Mouse (Mus musculus): ENCODE results near the gene Megf11. TPM values are rescaled to one million over a fixed set of nuclear protein-coding genes. Genes with fewer than 3 reads are reported as not detected.

Megf11 gene
- total and polyA plus RNA-seq, 3 experiments, result 0.33 to 0.38 TPM; not detected in 1

DNA sequence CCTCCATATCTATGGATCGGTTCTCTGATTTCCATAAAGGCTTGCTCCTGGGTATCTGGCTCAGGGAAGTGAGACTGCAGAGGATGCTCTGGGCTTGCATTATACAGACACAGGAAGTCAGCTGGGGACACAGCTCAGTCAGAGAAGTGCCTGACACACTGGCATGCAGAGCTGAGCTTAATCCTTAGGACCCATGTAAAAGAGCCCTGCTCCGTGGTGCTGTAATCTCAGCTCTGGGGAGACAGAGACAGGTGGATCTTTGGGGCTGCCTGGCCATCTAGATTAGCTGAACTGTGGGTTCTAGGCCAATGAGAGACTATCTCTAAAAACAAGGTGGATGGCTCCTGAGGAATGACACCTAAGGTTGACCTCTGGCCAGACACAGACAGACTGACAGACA lies 50.7 kb downstream of the Megf11 start:
- Histone ChIP-seq H3K36me3 (replicated peaks) (no peaks in the 10 kb centered on the region), H3K9me3 (replicated peaks) (0 out of 2 replicates have a peak, but pooled peaks cover 4% of the 10 kb centered on the region), H3K4me1 (ENCODE audit: insufficient read depth, low read depth, low read length) (no peaks in the 10 kb centered on the region; the same call in 1 of the 2 replicates), H3K27me3 (ENCODE audit: insufficient read depth, low read length) (peaks cover 29% of the 10 kb centered on the region), H3K4me3 (ENCODE audit: low read depth, low read length) (no peak overlapping the region)
- no peak for ATAC-seq (ENCODE audit: extremely low read depth, insufficient number of reproducible peaks, low FRiP score, poor library complexity, severe bottlenecking)
- TF ChIP-seq POLR2AphosphoS5 (IDR thresholded peaks at IDR 0.05; ENCODE audit: insufficient replicate concordance, low read depth, low read length) (no peak), GATA2 (IDR thresholded peaks at IDR 0.05; ENCODE audit: borderline replicate concordance, low read depth, low read length) (no peak), CTCF (IDR thresholded peaks at IDR 0.05; ENCODE audit: low read depth, low read length) (no peak)
- no peak for DNase-seq (ENCODE audit: low spot score)

DNA sequence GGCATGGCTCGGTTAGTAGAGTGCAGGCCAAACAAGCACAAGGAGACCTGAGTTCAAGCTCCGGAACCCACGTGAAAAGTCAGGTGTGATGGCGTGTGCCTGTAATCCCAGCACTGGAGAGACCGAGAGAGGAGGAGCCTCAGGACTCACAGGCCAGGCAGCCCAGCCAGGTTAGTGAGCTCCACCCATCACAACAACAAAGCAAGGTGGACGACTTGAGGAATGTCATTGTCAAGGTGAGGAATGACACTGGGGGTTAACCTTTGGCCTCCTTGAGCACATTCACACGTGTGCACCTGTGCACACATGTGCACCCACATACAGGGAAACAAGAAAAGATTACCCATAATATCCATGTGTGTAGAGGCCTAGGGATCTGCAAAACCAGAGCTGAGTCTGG lies 54.7 kb downstream of the Megf11 start:
- no peak for TF ChIP-seq POLR2AphosphoS5 (IDR thresholded peaks at IDR 0.05; ENCODE audit: insufficient replicate concordance, low read depth, low read length)
- TF ChIP-seq GATA2 (IDR thresholded peaks at IDR 0.05; ENCODE audit: borderline replicate concordance, low read depth, low read length), result no peak
- no peak for TF ChIP-seq CTCF (IDR thresholded peaks at IDR 0.05; ENCODE audit: low read depth, low read length)
- no peak for TF ChIP-seq GATA1 (IDR thresholded peaks at IDR 0.05; ENCODE audit: borderline replicate concordance, low read length)
- TF ChIP-seq TAL1 (conservative IDR thresholded peaks at IDR 0.05; ENCODE audit: low read depth, low read length), result no peak
- ATAC-seq (ENCODE audit: extremely low read depth, insufficient number of reproducible peaks, low FRiP score, poor library complexity, severe bottlenecking) (no peak), DNase-seq (ENCODE audit: low spot score) (no peak)
- H3K4me1 ChIP-seq (ENCODE audit: insufficient read depth, low read depth, low read length), result no peaks in the 10 kb centered on the region; the same call in 1 of the 2 replicates
- H3K36me3 ChIP-seq (replicated peaks), result no peaks in the 10 kb centered on the region
- H3K9me3 ChIP-seq (replicated peaks), result no peaks in the 10 kb centered on the region
- no peak overlapping the region for H3K4me3 ChIP-seq (ENCODE audit: low read depth, low read length)
- peaks cover 52% of the 10 kb centered on the region for H3K27me3 ChIP-seq (ENCODE audit: insufficient read depth, low read length)

DNA sequence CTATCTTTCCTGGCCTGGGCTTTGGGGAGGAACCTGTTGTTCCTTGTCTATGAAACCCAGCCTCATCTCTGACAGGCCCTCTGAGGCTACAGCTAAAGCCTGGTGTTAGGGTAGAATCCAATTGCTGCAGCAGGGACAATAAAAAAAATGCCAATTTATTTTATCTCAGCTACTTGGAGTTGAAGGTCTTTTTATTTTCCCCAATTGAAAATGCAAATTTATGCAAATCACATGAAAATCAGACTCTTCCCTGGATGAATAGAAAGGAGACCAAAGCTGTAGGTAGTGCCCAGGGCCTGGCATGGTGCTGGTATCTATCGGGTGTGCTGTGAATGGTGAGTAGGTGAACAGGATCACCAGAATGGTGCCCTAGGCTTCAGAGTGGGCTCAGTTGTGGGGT lies 60.6 kb downstream of the Megf11 start:
- Histone ChIP-seq H3K27me3 (ENCODE audit: insufficient read depth, low read length) (peaks cover 62% of the 10 kb centered on the region), H3K36me3 (replicated peaks) (no peaks in the 10 kb centered on the region), H3K4me1 (ENCODE audit: insufficient read depth, low read depth, low read length) (peaks cover 8% of the 10 kb centered on the region), H3K9me3 (replicated peaks) (no peaks in the 10 kb centered on the region), H3K4me3 (ENCODE audit: low read depth, low read length) (no peak overlapping the region)
- TF ChIP-seq GATA2 (IDR thresholded peaks at IDR 0.05; ENCODE audit: borderline replicate concordance, low read depth, low read length) (no peak), TAL1 (conservative IDR thresholded peaks at IDR 0.05; ENCODE audit: low read depth, low read length) (no peak), POLR2AphosphoS5 (IDR thresholded peaks at IDR 0.05; ENCODE audit: insufficient replicate concordance, low read depth, low read length) (no peak), GATA1 (IDR thresholded peaks at IDR 0.05; ENCODE audit: borderline replicate concordance, low read length) (no peak), CTCF (IDR thresholded peaks at IDR 0.05; ENCODE audit: low read depth, low read length) (no peak)
- ATAC-seq (ENCODE audit: extremely low read depth, insufficient number of reproducible peaks, low FRiP score, poor library complexity, severe bottlenecking) (no peak), DNase-seq (ENCODE audit: low spot score) (no peak)

DNA sequence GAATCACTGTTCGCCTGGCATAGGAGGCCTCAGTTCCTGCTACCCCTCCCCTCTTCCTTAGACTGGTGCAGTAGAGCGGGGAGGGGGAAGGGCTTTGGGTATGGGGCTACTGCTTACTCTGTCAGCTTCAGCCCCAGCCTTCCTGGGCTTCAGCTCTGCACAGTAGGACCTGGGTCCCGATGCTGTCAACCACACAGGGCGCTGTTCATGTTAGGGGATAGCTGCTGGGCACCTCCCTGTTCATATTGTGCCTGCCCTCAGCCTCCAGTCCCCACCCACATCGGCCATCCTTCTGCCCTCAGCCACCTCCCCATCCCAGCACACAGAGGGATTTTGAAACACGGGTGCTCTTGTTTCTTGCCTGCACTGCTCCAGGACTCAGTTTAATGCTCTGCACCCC lies 61.6 kb downstream of the Megf11 start:
- peaks cover 52% of the 10 kb centered on the region for H3K27me3 ChIP-seq (ENCODE audit: insufficient read depth, low read length)
- TF ChIP-seq GATA2 (IDR thresholded peaks at IDR 0.05; ENCODE audit: borderline replicate concordance, low read depth, low read length) (no peak), POLR2AphosphoS5 (IDR thresholded peaks at IDR 0.05; ENCODE audit: insufficient replicate concordance, low read depth, low read length) (no peak), CTCF (IDR thresholded peaks at IDR 0.05; ENCODE audit: low read depth, low read length) (no peak), TAL1 (conservative IDR thresholded peaks at IDR 0.05; ENCODE audit: low read depth, low read length) (no peak), GATA1 (IDR thresholded peaks at IDR 0.05; ENCODE audit: borderline replicate concordance, low read length) (no peak)
- H3K9me3 ChIP-seq (replicated peaks), result no peaks in the 10 kb centered on the region
- no peaks in the 10 kb centered on the region for H3K36me3 ChIP-seq (replicated peaks)
- DNase-seq (ENCODE audit: low spot score), result no peak
- no peak overlapping the region for H3K4me3 ChIP-seq (ENCODE audit: low read depth, low read length)
- peaks cover 14% of the 10 kb centered on the region for H3K4me1 ChIP-seq (ENCODE audit: insufficient read depth, low read depth, low read length)
- ATAC-seq (ENCODE audit: extremely low read depth, insufficient number of reproducible peaks, low FRiP score, poor library complexity, severe bottlenecking), result no peak

DNA sequence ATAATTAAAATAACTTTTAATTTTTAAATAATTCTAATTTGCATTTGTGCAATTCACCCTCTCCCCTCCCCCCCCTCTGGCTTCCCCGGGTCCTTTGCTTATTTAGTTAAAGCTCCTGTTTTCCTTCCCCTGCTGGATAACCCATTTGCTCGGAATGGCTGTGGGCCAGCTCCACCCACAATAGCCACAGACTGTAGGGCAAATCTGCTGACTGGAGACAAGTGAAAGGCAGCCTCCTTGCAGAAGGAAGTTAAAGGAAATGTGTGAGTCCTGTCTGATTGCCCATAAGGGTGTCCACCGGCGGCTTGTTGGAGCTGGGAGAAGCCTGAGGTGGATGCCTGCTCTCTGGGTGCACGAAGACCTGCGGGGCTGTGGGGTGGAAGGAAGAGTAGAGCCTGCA lies 62.1 kb downstream of the Megf11 start:
- TF ChIP-seq CTCF (IDR thresholded peaks at IDR 0.05; ENCODE audit: low read depth, low read length) (no peak), POLR2AphosphoS5 (IDR thresholded peaks at IDR 0.05; ENCODE audit: insufficient replicate concordance, low read depth, low read length) (no peak), TAL1 (conservative IDR thresholded peaks at IDR 0.05; ENCODE audit: low read depth, low read length) (no peak), GATA1 (IDR thresholded peaks at IDR 0.05; ENCODE audit: borderline replicate concordance, low read length) (no peak), GATA2 (IDR thresholded peaks at IDR 0.05; ENCODE audit: borderline replicate concordance, low read depth, low read length) (no peak)
- H3K9me3 ChIP-seq (replicated peaks), result no peaks in the 10 kb centered on the region
- no peak overlapping the region for H3K4me3 ChIP-seq (ENCODE audit: low read depth, low read length)
- H3K36me3 ChIP-seq (replicated peaks), result no peaks in the 10 kb centered on the region
- ATAC-seq (ENCODE audit: extremely low read depth, insufficient number of reproducible peaks, low FRiP score, poor library complexity, severe bottlenecking) (no peak), DNase-seq (ENCODE audit: low spot score) (no peak)
- peaks cover 50% of the 10 kb centered on the region for H3K27me3 ChIP-seq (ENCODE audit: insufficient read depth, low read length)
- H3K4me1 ChIP-seq (ENCODE audit: insufficient read depth, low read depth, low read length), result peaks cover 18% of the 10 kb centered on the region

DNA sequence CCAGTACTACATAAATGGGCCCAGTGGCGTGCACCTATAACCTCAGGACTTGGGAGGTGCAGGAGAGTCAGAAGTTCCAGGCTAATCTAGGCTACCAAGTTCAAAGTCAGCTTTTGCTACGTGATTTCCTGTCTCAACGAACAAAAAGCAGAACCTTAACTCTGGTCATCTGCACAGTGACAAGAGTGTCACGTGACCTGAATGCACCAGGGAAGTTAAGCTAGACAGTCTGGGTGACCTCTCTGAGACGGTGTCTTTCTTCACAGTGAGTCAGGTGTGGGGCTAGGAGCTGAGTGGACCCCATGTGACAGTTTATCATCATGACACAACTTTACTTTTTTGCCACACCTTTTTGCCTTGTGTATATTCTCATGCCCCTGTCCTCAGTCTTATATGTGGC lies 67.3 kb downstream of the Megf11 start:
- no peak for TF ChIP-seq CTCF (IDR thresholded peaks at IDR 0.05; ENCODE audit: low read depth, low read length)
- TF ChIP-seq GATA1 (IDR thresholded peaks at IDR 0.05; ENCODE audit: borderline replicate concordance, low read length), result no peak
- TF ChIP-seq TAL1 (conservative IDR thresholded peaks at IDR 0.05; ENCODE audit: low read depth, low read length), result no peak
- TF ChIP-seq POLR2AphosphoS5 (IDR thresholded peaks at IDR 0.05; ENCODE audit: insufficient replicate concordance, low read depth, low read length), result no peak
- TF ChIP-seq GATA2 (IDR thresholded peaks at IDR 0.05; ENCODE audit: borderline replicate concordance, low read depth, low read length), result no peak
- H3K9me3 ChIP-seq (replicated peaks), result no peaks in the 10 kb centered on the region
- H3K4me3 ChIP-seq (ENCODE audit: low read depth, low read length), result no peak overlapping the region
- H3K4me1 ChIP-seq (ENCODE audit: insufficient read depth, low read depth, low read length), result peaks cover 46% of the 10 kb centered on the region
- ATAC-seq (ENCODE audit: extremely low read depth, insufficient number of reproducible peaks, low FRiP score, poor library complexity, severe bottlenecking), result peak; percentile 40
- peak; percentile 59 for DNase-seq (ENCODE audit: low spot score)
- H3K36me3 ChIP-seq (replicated peaks), result no peaks in the 10 kb centered on the region
- peaks cover 22% of the 10 kb centered on the region for H3K27me3 ChIP-seq (ENCODE audit: insufficient read depth, low read length)

Measured in G1E (cell line).